Mouse (Mus musculus): ENCODE measurements around the gene Ceacam1.

- no peak for TF ChIP-seq CTCF (IDR thresholded peaks at IDR 0.05; ENCODE audit: borderline replicate concordance, insufficient read depth, low read depth, low read length)
- TF ChIP-seq POLR2A (IDR thresholded peaks at IDR 0.05; ENCODE audit: borderline replicate concordance, insufficient read depth, low read length) = no peak
Observed at GRCm38 (mm10) chr7:25452103-25452502, 25.3 kb downstream of the Ceacam1 start.
